Mouse (Mus musculus) adrenal gland, postnatal 10 days (tissue): ENCODE data around the gene Mtmr1. TPM values are rescaled to one million over a fixed set of nuclear protein-coding genes. Genes with fewer than 3 reads are reported as not detected.
"Not testable (repeated sequence)": the region's sequence is repeated elsewhere in the genome, so short reads cannot be mapped to it uniquely, and the experiment has no call there.

ENCODE experiments used
- DNase-seq: peaks from one replicate; pipeline ENCODE4 v3.0.0; 2021; ENCODE audit warnings: mixed read lengths
- long read RNA-seq, 2 experiments: library from polyadenylated mRNA; stranded (forward); transcript quantifications; one replicate each; pipeline ENCODE4 v2.0.0; 2021
- total RNA-seq, 2 experiments: library from RNA; stranded (reverse); gene quantifications; 2 replicates each; pipeline ENCODE4 v1.2.3; 2021

Gene Mtmr1
- total RNA-seq: 10 to 100 TPM; 27.0 to 29.2 TPM
- long read RNA-seq, experiment 1, full-length matches to known transcripts: 7 of 27 reads
- long read RNA-seq, experiment 1, partial matches to known transcripts: 3 of 27 reads
- long read RNA-seq, experiment 1, other reads (novel, unspliced or antisense): 17 of 27 reads
- long read RNA-seq, experiment 2, full-length matches to known transcripts: 7 of 22 reads
- long read RNA-seq, experiment 2, partial matches to known transcripts: 2 of 22 reads
- long read RNA-seq, experiment 2, other reads (novel, unspliced or antisense): 13 of 22 reads

DNA sequence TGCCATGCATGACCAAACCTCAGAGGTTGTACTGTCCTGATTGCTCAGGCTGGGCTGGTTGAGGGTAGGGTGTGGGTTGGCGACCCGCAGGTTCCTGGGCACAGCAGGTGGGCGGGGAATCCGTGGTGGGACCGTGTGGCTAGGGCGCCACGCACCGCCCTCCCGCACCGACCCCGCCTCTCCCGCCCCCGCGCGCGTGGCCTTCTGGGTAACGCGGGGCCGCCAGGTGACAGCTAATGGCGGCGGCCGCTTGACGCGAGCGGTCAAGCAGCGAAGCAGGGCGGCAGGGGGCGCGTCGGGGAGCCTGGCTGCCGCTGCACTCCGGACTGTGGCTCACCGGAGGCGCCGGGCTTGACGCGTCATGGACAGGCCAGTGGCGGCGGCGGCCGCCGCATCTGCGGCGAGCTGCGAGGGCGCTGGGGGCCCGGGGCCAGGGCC lies at the start of gene Mtmr1:
Gene Mtmr1 (plus strand): TSS at position 207 of the 438 bp plus-strand sequence.
- peak; percentile 89 for DNase-seq

DNA sequence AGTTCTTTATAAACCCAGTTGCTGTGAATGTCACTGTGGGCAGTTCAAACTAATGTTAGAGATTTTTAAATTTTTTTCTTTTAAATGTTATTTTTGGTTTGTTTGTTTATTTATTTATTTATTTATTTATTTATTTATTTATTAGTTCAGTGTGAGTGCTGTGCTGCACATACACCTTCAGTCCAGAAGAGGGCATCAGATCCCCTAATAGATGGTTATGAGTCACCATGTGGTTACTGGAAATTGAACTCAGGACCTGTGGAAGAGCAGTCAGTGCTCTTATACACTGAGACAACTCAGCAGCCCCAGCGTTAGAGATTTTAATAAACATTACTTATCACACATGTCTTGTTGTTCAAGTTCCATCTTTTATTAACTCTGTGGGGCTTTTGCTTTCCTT lies 12.5 kb upstream of the Mtmr1 start:
- no peak for DNase-seq

DNA sequence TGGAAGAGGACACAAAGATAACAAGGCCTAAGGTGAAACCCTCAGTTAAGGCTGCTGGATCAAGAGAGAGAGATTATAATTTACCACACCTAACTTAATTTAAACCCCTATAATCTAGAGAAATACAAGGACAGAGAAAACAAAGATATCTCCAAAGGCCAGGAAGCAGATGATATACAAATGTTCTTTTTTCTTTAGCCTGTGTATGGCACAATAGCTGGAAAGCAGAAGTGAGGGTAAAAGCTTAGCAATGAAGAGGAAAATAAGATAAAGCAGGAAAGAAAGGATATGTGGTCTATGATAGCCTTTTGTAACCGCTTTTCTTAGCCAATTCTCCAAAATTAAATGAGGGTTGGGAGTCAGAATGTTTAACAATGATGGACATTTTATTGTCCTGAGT lies 9.2 kb upstream of the Mtmr1 start:
- no peak for DNase-seq

GRCm38 (mm10) chrX:71361793-71362192 lies 2.8 kb upstream of the Mtmr1 start:
- not testable (repeated sequence) for DNase-seq

DNA sequence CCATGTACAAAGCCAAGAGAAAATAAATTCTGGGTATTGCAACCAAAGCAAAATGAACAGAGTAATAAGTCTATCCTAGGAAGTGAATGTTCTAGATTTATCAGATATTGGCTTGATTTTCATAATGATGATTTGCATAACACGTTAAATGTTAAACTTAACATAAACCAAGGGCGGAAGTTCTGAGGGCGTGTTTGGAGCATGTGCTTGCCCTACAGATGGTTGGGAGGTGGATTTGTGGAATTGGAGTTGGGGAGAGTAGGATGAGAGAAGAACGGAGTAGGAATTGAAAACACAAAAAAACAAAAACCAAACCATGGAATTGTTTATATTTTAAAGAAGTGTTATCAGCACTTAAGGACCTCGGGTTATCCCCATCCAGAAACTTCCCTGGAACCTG lies 498 bp upstream of the Mtmr1 start:
- DNase-seq: no peak

GRCm38 (mm10) chrX:71365011-71365410 lies 451 bp downstream of the Mtmr1 start:
- peak; percentile 33 for DNase-seq

DNA sequence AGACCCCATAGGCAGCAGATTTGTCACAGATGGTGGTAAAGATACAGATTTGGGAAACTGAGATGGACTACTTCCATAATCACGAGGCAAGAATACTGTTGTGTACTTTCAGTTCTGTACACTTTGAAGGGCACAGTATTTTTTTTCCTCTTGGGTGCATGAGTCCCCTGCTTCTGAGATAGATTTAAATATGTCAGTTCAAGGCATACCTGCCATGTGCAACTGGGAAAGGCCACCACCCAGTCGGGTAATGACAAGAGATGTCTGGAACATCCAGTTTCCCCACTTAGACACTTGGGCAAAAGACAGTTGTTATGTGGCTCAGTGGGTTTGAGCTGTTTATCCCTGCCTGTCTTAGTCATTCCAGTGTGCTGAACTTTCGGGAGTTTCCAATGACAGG lies 950 bp downstream of the Mtmr1 start:
- no peak for DNase-seq

GRCm38 (mm10) chrX:71366973-71367372 lies 2.4 kb downstream of the Mtmr1 start:
- no peak for DNase-seq

DNA sequence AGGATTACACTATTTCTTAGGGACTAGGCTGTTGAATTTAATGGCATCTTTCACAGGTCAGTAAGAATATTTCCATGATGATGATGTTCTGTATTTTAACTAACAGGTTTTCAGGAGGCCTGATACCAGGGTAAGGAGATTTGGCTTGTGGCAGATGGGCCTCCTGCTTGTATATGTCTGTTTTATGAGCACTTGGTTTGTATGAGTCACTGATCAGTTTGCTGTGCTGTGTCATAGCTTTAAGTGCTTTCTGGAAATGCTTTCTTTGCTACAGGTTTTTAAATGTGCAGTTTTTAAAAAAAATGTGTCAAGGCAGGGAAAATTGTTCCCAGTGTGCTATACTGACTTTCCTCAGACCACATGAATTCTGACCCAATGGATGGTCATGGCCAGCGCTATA lies 12.2 kb downstream of the Mtmr1 start:
- no peak for DNase-seq

DNA sequence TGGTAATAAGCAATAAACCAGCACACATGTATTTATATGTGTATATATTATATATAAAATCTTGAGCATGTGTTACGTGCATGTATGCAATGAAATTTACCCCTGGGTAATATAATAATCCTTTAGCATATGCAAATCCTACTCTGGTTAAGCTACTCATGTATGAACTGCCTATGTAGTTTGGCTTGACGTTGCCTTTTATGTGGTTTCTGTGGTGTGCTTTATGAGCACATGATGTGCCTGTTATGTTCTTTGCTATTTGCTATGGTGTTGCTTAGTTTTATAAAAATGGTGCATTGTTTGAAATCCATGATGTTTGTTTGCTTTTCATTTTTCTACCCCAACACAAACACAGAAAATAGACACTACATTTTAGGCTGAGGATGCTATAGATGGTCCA lies 13.9 kb downstream of the Mtmr1 start:
- DNase-seq: no peak

- peak; percentile 10 for DNase-seq
Observed at GRCm38 (mm10) chrX:71381571-71381970, 17.0 kb downstream of the Mtmr1 start.

GRCm38 (mm10) chrX:71396326-71396725 lies 31.8 kb downstream of the Mtmr1 start:
- no peak for DNase-seq

DNA sequence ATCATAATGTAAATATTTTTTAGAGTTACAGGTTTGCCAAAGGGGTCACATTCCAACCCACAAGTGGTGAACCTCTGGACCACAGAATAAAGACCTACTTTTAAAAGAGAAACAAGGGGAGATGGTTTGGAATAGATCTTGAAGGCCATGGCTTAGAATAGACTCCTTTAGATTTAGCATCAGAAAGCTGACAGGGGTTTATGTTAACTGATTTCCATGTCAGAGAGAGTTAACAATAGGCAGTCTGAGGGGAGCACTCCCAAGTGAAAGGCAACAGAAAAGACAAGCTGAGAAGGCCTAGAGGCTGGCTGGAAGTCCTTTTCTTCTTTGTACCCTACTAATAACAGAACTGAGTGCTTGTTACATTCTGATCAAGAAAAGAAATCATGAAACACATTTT lies 41.7 kb downstream of the Mtmr1 start:
- no peak for DNase-seq

- DNase-seq: no peak
Observed at GRCm38 (mm10) chrX:71408386-71408785, 43.8 kb downstream of the Mtmr1 start.

GRCm38 (mm10) chrX:71412776-71413175 lies 48.2 kb downstream of the Mtmr1 start:
- no peak for DNase-seq

- no peak for DNase-seq
Observed at GRCm38 (mm10) chrX:71413616-71414015, 49.1 kb downstream of the Mtmr1 start.

DNA sequence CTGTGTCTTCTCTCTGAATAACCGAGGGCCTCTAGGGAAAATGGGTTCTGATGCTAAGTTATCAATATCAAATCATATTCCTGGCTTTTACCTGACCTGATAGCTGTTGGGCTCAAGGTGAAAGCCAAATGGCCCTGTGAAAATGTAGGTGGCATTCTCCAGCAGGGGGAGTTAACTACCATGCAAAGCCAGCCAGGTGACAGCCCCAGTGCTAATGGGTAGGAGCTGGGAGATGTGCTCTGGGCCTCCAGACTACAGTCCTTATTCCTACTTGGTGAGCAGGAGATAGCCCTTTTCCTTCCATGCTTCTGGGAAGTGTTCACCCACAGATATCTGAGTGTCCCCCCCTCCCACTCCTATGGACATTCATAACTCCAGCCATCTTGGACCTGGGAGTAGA lies 60.3 kb downstream of the Mtmr1 start:
- no peak for DNase-seq

DNA sequence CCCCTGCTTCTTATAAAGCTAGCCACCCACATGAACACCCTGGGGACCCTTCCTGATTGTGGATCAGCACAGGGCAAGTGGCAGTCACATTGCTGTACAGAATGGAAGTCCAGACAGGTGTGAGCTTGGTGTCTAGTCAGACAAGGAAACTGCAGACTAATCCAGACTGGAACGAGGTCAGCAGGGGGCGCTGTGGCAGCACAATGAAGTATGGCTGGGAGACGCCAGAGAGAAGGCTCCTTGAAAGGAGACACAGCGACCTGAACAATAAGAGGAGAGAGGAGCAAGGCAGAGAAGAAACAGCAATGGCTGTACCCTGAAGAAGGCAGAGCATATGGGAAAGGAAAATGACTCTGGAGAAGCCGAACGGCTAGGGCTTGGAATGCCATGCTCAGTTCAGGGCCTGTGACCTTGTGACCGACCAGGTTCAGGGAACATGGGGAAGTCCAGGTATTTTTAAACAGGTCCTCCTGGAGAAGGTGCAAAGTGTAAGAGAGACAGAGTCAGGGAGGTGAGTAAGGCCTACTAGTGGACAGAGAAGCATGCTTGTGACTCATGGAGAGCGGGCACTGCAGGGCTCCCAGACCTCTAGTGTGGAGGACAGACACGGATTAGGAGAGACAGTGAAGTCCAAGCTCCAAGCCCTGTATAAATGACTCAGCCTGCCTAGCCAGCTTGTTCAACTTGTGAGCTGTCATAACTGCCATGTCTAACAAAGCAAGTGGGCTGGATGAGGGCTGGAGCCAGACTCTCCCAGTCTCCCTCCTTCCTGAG lies 61.4 kb downstream of the Mtmr1 start:
- DNase-seq: peak; percentile 88

GRCm38 (mm10) chrX:71427491-71427890 lies 62.9 kb downstream of the Mtmr1 start:
- no peak for DNase-seq

DNA sequence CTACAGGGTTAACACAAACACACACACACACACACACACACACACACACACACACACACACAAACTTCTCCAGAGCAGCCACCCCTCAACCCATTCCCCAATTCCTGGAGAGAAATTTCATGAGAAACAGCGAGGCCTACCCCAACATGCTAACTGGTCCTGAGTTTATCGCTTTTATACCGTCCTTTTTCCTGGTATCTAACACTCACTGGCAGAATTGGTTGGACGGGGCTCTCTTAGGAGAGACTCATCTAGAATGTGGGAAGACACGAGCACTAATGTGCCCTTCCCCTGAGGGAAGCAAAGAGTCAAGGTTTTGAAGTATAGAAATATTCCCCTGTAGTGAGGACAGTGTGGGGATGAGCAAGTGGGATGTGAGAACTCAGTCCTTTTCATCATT lies 66.3 kb downstream of the Mtmr1 start:
- no peak for DNase-seq

DNA sequence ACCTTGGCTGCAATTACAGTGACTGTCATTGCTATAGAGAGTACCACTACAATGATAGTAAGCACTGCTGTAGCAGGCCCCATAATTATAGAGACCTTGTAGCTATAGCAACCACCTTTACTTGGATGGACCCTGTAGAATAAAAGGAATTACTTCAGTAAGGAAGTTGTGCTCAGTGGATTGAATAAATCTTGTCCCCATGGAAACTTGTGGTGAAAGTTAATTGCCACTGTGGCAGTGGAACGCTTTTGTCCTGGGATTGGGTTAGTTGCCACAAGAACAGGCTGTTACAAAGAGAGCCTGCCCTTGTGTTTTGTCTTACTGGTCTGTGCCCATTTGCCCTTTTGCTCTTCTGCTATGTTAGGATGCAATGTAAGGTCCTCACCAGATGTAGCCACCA lies 69.9 kb downstream of the Mtmr1 start:
- no peak for DNase-seq

- peak; percentile 41 for DNase-seq
Observed at GRCm38 (mm10) chrX:71434860-71435259, 70.3 kb downstream of the Mtmr1 start.

DNA sequence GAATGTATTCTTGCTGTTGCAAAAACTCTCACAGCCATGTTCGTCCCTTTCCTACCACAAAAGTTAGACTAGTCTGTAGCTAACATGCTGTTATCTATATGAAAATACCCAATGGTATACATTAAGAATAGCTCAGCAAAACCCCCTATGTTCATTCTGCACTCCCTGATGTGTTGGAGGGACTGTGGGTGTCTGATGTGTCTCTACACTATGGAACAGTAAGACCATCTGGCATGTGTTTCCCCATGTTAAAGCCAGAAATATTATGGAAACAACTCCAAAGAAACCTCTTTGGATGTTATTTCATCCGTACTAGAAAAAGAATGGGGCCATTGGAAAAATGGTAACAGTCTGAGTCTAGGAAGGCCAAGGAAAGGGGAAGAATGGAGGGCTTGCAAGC lies 71.0 kb downstream of the Mtmr1 start:
- DNase-seq: no peak

GRCm38 (mm10) chrX:71439473-71439872 lies 74.9 kb downstream of the Mtmr1 start:
- no peak for DNase-seq
